Mouse (Mus musculus): ENCODE measurements around the gene Ctr9.

DNA sequence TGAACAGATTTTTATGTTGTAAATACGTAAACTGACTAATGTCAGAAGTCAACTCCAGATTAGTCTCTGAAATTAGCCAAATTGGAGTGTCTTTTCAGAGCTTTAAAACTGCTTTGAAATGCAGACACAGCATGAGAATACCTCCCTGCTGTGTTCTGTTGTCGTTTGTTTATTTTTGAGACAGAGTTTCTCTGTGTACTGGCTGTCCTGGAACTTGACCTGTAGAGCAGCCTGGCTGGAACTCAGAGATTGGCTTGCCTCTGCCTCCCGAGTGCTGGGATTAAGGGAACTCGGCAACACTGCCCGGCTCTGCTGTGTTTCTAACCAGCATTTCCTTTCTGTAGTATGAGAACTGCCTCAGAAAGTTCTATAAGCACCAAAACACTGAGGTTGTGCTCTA, 20.2 kb downstream of the Ctr9 start:
- no peak for TF ChIP-seq CTCF (IDR thresholded peaks at IDR 0.05; ENCODE audit: low read depth)
- TF ChIP-seq EP300 (IDR thresholded peaks at IDR 0.05; ENCODE audit: low read depth) = no peak

Data from liver, embryonic 14.5 days (tissue).